In genomic region chr2:142344021-142344420, GRCm38 (mm10) we compare ENCODE assay signal across 22 mouse cellular contexts.
"Had no signal": no experiment of that assay in that cellular context is flagged by ENCODE, and none has a peak within 500 bp of the region (broad histone marks: within the 10 kb centered on the region; RNA-seq: fewer than 3 reads in every experiment).

No protein-coding gene starts in this region.

- H3K36me3 ChIP-seq: heart, embryonic 13.5 days; heart, embryonic 15.5 days; hindbrain, embryonic 13.5 days; hindbrain, embryonic 15.5 days; limb, embryonic 10.5 days; limb, embryonic 12.5 days; liver, embryonic 13.5 days; liver, embryonic 15.5 days had no signal

- H3K27ac ChIP-seq: heart, adult 2 months; heart, embryonic 13.5 days; heart, embryonic 15.5 days; hindbrain, embryonic 13.5 days; hindbrain, embryonic 15.5 days; hindbrain, postnatal 0 days; layer of hippocampus, adult 2 months; left cerebral cortex, adult 2 months; limb, embryonic 10.5 days; limb, embryonic 12.5 days; liver, embryonic 13.5 days; liver, embryonic 15.5 days had no signal

- H3K4me3 ChIP-seq: heart, adult 2 months; heart, embryonic 13.5 days; heart, embryonic 15.5 days; hindbrain, embryonic 13.5 days; hindbrain, embryonic 15.5 days; layer of hippocampus, adult 2 months; left cerebral cortex, adult 2 months; limb, embryonic 10.5 days; limb, embryonic 12.5 days; liver, embryonic 13.5 days; liver, embryonic 15.5 days had no signal

- DNase-seq: gastrocnemius, postnatal 14 days; gastrocnemius, postnatal 36 days; heart, adult 2 months; heart, postnatal 14 days; heart, postnatal 36 days; kidney, adult 18-20 months; kidney, adult 9 months; kidney, postnatal 10 days; kidney, postnatal 25 days; kidney, postnatal 4 days; liver; liver, embryonic 13.5 days had no signal

- H3K4me1 ChIP-seq: heart, embryonic 13.5 days; heart, embryonic 15.5 days; hindbrain, embryonic 13.5 days; hindbrain, embryonic 15.5 days; limb, embryonic 10.5 days; limb, embryonic 12.5 days; liver, embryonic 13.5 days; liver, embryonic 15.5 days had no signal

- H3K27me3 ChIP-seq: heart, embryonic 13.5 days; heart, embryonic 15.5 days; hindbrain, embryonic 13.5 days; hindbrain, embryonic 15.5 days; limb, embryonic 12.5 days; liver, embryonic 13.5 days; liver, embryonic 15.5 days had no signal

- H3K9me3 ChIP-seq: heart, embryonic 13.5 days; heart, embryonic 15.5 days; hindbrain, embryonic 13.5 days; hindbrain, embryonic 15.5 days; limb, embryonic 10.5 days; limb, embryonic 12.5 days; liver, embryonic 13.5 days; liver, embryonic 15.5 days had no signal
